Mouse (Mus musculus): Measurements from ENCODE around the gene Stap1. TPM values are rescaled to one million over a fixed set of nuclear protein-coding genes. Genes with fewer than 3 reads are reported as not detected.

Gene Stap1
- 0.25 and 0.34 TPM in 2 replicates for polyA plus RNA-seq (2014; fragmentation: Nextera tagmentation; extraction: Ambion mirVana)

- ATAC-seq (ENCODE audit: insufficient read depth) (no peak), DNase-seq (no peak)
- Histone ChIP-seq H3K4me1 (ENCODE audit: insufficient read depth) (no peaks in the 10 kb centered on the region), H3K36me3 (ENCODE audit: insufficient read depth) (no peaks in the 10 kb centered on the region), H3K4me3 (ENCODE audit: low read depth, low read length) (no peak within 1 kb of the TSS), H3K9me3 (ENCODE audit: low read depth, low read length) (no peaks in the 10 kb centered on the region), H3K27me3 (ENCODE audit: insufficient read depth, low read length) (no peaks in the 10 kb centered on the region), H3K27ac (ENCODE audit: low read depth) (no peak within 1 kb of the TSS), H3K4me2 (no peak within 1 kb of the TSS), H3K9ac (no peak within 1 kb of the TSS)
- no peak for TF ChIP-seq CTCF (IDR thresholded peaks at IDR 0.05; ENCODE audit: low read depth)
- 58% methylated on average over 7 of the region's 7 CpGs for WGBS
These were observed at the start of gene Stap1 for GRCm38 (mm10) chr5:86071538-86071937. Stap1 (plus strand) TSS chr5:86071746.

- H3K4me2 ChIP-seq = no peak overlapping the region
- TF ChIP-seq CTCF (IDR thresholded peaks at IDR 0.05; ENCODE audit: low read depth) = no peak
- no peaks in the 10 kb centered on the region for H3K27me3 ChIP-seq (ENCODE audit: insufficient read depth, low read length)
- H3K36me3 ChIP-seq (ENCODE audit: insufficient read depth) = peaks cover 49% of the 10 kb centered on the region
- ATAC-seq (ENCODE audit: insufficient read depth) = no peak
- no peak overlapping the region for H3K27ac ChIP-seq (ENCODE audit: low read depth)
- H3K9ac ChIP-seq = no peak overlapping the region
- H3K9me3 ChIP-seq (ENCODE audit: low read depth, low read length) = no peaks in the 10 kb centered on the region
- H3K4me1 ChIP-seq (ENCODE audit: insufficient read depth) = no peaks in the 10 kb centered on the region
- no peak overlapping the region for H3K4me3 ChIP-seq (ENCODE audit: low read depth, low read length)
- no peak for DNase-seq
- 80% methylated on average over 2 of the region's 2 CpGs for WGBS
These were observed 41.7 kb upstream of the Stap1 start for GRCm38 (mm10) chr5:86029820-86030219.

- no peak overlapping the region for H3K27ac ChIP-seq (ENCODE audit: low read depth)
- H3K9ac ChIP-seq = no peak overlapping the region
- H3K9me3 ChIP-seq (ENCODE audit: low read depth, low read length) = no peaks in the 10 kb centered on the region
- peak overlapping the region; percentile 65 for H3K4me2 ChIP-seq
- no peaks in the 10 kb centered on the region for H3K4me1 ChIP-seq (ENCODE audit: insufficient read depth)
- ATAC-seq (ENCODE audit: insufficient read depth) (no peak), DNase-seq (no peak)
- TF ChIP-seq CTCF (IDR thresholded peaks at IDR 0.05; ENCODE audit: low read depth) = no peak
- no peaks in the 10 kb centered on the region for H3K27me3 ChIP-seq (ENCODE audit: insufficient read depth, low read length)
- peaks cover 6% of the 10 kb centered on the region; the same call in 1 of the 2 replicates for H3K36me3 ChIP-seq (ENCODE audit: insufficient read depth)
- 90% methylated on average over 1 of the region's 1 CpGs for WGBS
- 0 out of 2 replicates have a peak overlapping the region, but pooled peaks have one; percentile 71 for H3K4me3 ChIP-seq (ENCODE audit: low read depth, low read length)
These were observed 8.0 kb upstream of the Stap1 start for GRCm38 (mm10) chr5:86063501-86063900.

GRCm38 (mm10) chr5:86065101-86065875 is 6.3 kb upstream of the Stap1 start, which contains the start of gene Cenpc1:
Cenpc1 (minus strand) TSS chr5:86065583.
- H3K4me1 ChIP-seq (ENCODE audit: insufficient read depth) = no peaks in the 10 kb centered on the region
- no peaks in the 10 kb centered on the region for H3K36me3 ChIP-seq (ENCODE audit: insufficient read depth)
- peak within 1 kb of the TSS; percentile 71 for H3K4me2 ChIP-seq
- H3K4me3 ChIP-seq (ENCODE audit: low read depth, low read length) = peak within 1 kb of the TSS; percentile 71
- DNase-seq (peak; percentile 98), ATAC-seq (ENCODE audit: insufficient read depth) (peak; percentile 91)
- peak within 1 kb of the TSS; percentile 91 for H3K27ac ChIP-seq (ENCODE audit: low read depth)
- no peak for TF ChIP-seq CTCF (IDR thresholded peaks at IDR 0.05; ENCODE audit: low read depth)
- no peaks in the 10 kb centered on the region for H3K27me3 ChIP-seq (ENCODE audit: insufficient read depth, low read length)
- H3K9ac ChIP-seq = peak within 1 kb of the TSS; percentile 77
- no peaks in the 10 kb centered on the region for H3K9me3 ChIP-seq (ENCODE audit: low read depth, low read length)
- WGBS = under 1% methylated on average over 60 of the region's 60 CpGs

GRCm38 (mm10) chr5:86065876-86066550 is 5.5 kb upstream of the Stap1 start:
- peak; percentile 60 for DNase-seq
- Histone ChIP-seq H3K9me3 (ENCODE audit: low read depth, low read length) (no peaks in the 10 kb centered on the region), H3K27ac (ENCODE audit: low read depth) (peak overlapping the region; percentile 70), H3K4me3 (ENCODE audit: low read depth, low read length) (peak overlapping the region; percentile 71), H3K9ac (peak overlapping the region; percentile 41), H3K36me3 (ENCODE audit: insufficient read depth) (no peaks in the 10 kb centered on the region), H3K4me1 (ENCODE audit: insufficient read depth) (no peaks in the 10 kb centered on the region), H3K4me2 (peak overlapping the region; percentile 71), H3K27me3 (ENCODE audit: insufficient read depth, low read length) (no peaks in the 10 kb centered on the region)
- ATAC-seq (ENCODE audit: insufficient read depth) = peak; percentile 71
- TF ChIP-seq CTCF (IDR thresholded peaks at IDR 0.05; ENCODE audit: low read depth) = no peak
- WGBS = under 1% methylated on average over 17 of the region's 17 CpGs

- peak; percentile 51 for ATAC-seq (ENCODE audit: insufficient read depth)
- H3K27ac ChIP-seq (ENCODE audit: low read depth) = peak overlapping the region; percentile 32; the same call in 1 of the 2 replicates
These were observed 5.0 kb upstream of the Stap1 start for GRCm38 (mm10) chr5:86066551-86066929.

GRCm38 (mm10) chr5:86068451-86068850 is 3.1 kb upstream of the Stap1 start:
- Histone ChIP-seq H3K4me1 (ENCODE audit: insufficient read depth) (no peaks in the 10 kb centered on the region), H3K4me2 (no peak overlapping the region), H3K36me3 (ENCODE audit: insufficient read depth) (no peaks in the 10 kb centered on the region), H3K9me3 (ENCODE audit: low read depth, low read length) (no peaks in the 10 kb centered on the region), H3K27me3 (ENCODE audit: insufficient read depth, low read length) (no peaks in the 10 kb centered on the region), H3K27ac (ENCODE audit: low read depth) (no peak overlapping the region), H3K4me3 (ENCODE audit: low read depth, low read length) (no peak overlapping the region), H3K9ac (no peak overlapping the region)
- ATAC-seq (ENCODE audit: insufficient read depth) (no peak), DNase-seq (no peak)
- WGBS = 71% methylated on average over 3 of the region's 3 CpGs
- no peak for TF ChIP-seq CTCF (IDR thresholded peaks at IDR 0.05; ENCODE audit: low read depth)

More at GRCm38 (mm10) chr5:86066551-86066929, 5.0 kb upstream of the Stap1 start:
- Histone ChIP-seq H3K4me1 (ENCODE audit: insufficient read depth) (no peaks in the 10 kb centered on the region), H3K36me3 (ENCODE audit: insufficient read depth) (no peaks in the 10 kb centered on the region), H3K4me3 (ENCODE audit: low read depth, low read length) (peak overlapping the region; percentile 71), H3K9ac (peak overlapping the region; percentile 41), H3K4me2 (peak overlapping the region; percentile 71), H3K9me3 (ENCODE audit: low read depth, low read length) (no peaks in the 10 kb centered on the region), H3K27me3 (ENCODE audit: insufficient read depth, low read length) (no peaks in the 10 kb centered on the region)
- peak; percentile 95 for DNase-seq
- TF ChIP-seq CTCF (IDR thresholded peaks at IDR 0.05; ENCODE audit: low read depth) = peak; percentile 85
- WGBS = under 1% methylated on average over 17 of the region's 17 CpGs

Measured in lung, embryonic 14.5 days (tissue).